Mouse (Mus musculus) myocyte (in vitro differentiated cells): Measurements from ENCODE around the gene Olfr373. TPM values are rescaled to one million over a fixed set of nuclear protein-coding genes. Genes with fewer than 3 reads are reported as not detected.
"Not testable (repeated sequence)": the region's sequence is repeated elsewhere in the genome, so short reads cannot be mapped to it uniquely, and the experiment has no call there.

Experiments used
- H3K27me3 ChIP-seq: one replicate; pipeline ENCODE4 v1.6.1; 2011; ENCODE audit not compliant: control insufficient read depth, insufficient read depth, insufficient read length
- H3K36me3 ChIP-seq: one replicate; pipeline ENCODE4 v1.6.1; 2011; ENCODE audit not compliant: control insufficient read depth, insufficient read depth
- H3K4me2 ChIP-seq: one replicate; pipeline ENCODE4 v1.6.1; 2011; ENCODE audit warnings: low read depth, control low read depth
- H3K4me3 ChIP-seq: one replicate; pipeline ENCODE4 v1.5.1; 2011; ENCODE audit warnings: mild to moderate bottlenecking, control low read depth, moderate library complexity
- H3K79me2 ChIP-seq: one replicate; pipeline ENCODE4 v1.6.1; 2011; ENCODE audit not compliant: control insufficient read depth, insufficient read depth
- H3ac ChIP-seq: one replicate; pipeline ENCODE4 v1.6.1; 2011; ENCODE audit not compliant: control insufficient read depth, insufficient read length
- CEBPB ChIP-seq: IDR thresholded peaks from 2 replicates; pipeline ENCODE4 v1.6.1; 2011; ENCODE audit warnings: mild to moderate bottlenecking, moderate library complexity; ENCODE audit not compliant: poor library complexity, insufficient read depth, severe bottlenecking
- E2F4 ChIP-seq: IDR thresholded peaks from one replicate; pipeline ENCODE4 v1.6.1; 2011; ENCODE audit warnings: mild to moderate bottlenecking, control low read depth, moderate library complexity; ENCODE audit not compliant: insufficient read depth
- MAX ChIP-seq: IDR thresholded peaks from one replicate; pipeline ENCODE4 v1.6.1; 2011; ENCODE audit warnings: low read depth, mild to moderate bottlenecking, control low read depth
- MYOD1 ChIP-seq, 3 experiments: IDR thresholded peaks; one replicate each; pipeline ENCODE4 v1.6.1; 2011; ENCODE audit warnings: control low read depth in 2 of 3, low read depth in 2 of 3, mild to moderate bottlenecking in 2 of 3, moderate library complexity in 1 of 3; ENCODE audit not compliant: insufficient read length in 2 of 3, control insufficient read depth in 1 of 3
- MYOG ChIP-seq, 3 experiments: IDR thresholded peaks; one replicate each; pipeline ENCODE4 v1.6.1; 2011; ENCODE audit warnings: control low read depth in 2 of 3, low read depth in 2 of 3, mild to moderate bottlenecking in 2 of 3; ENCODE audit not compliant: insufficient read length in 2 of 3, control insufficient read depth in 1 of 3, insufficient read depth in 1 of 3
- POLR2A ChIP-seq: IDR thresholded peaks from one replicate; pipeline ENCODE4 v1.6.1; 2011; ENCODE audit warnings: low read depth, mild to moderate bottlenecking, control low read depth, moderate library complexity; ENCODE audit not compliant: insufficient read length
- POLR2AphosphoS2 ChIP-seq: IDR thresholded peaks from one replicate; pipeline ENCODE4 v1.6.1; 2011; ENCODE audit warnings: low read depth, control low read depth; ENCODE audit not compliant: insufficient read length
- REST ChIP-seq: IDR thresholded peaks from one replicate; pipeline ENCODE4 v1.6.1; 2011; ENCODE audit warnings: mild to moderate bottlenecking, control low read depth, moderate library complexity; ENCODE audit not compliant: insufficient read depth, insufficient read length
- SRF ChIP-seq: IDR thresholded peaks from one replicate; pipeline ENCODE4 v1.6.1; 2011; ENCODE audit warnings: low read depth; ENCODE audit not compliant: control insufficient read depth, insufficient read length
- TCF12 ChIP-seq: IDR thresholded peaks from one replicate; pipeline ENCODE4 v1.6.1; 2011; ENCODE audit warnings: mild to moderate bottlenecking, control low read depth; ENCODE audit not compliant: poor library complexity, insufficient read depth, severe bottlenecking
- TCF3 ChIP-seq: IDR thresholded peaks from one replicate; pipeline ENCODE4 v1.6.1; 2011; ENCODE audit warnings: low read depth, control low read depth; ENCODE audit not compliant: insufficient read length
- USF1 ChIP-seq: IDR thresholded peaks from one replicate; pipeline ENCODE4 v1.6.1; 2011; ENCODE audit warnings: low read depth, mild to moderate bottlenecking, control low read depth, moderate library complexity
- polyA plus RNA-seq: library from polyadenylated mRNA; unstranded; fragments of >200 nt; fragmentation: generic; extraction: Trizol; gene quantifications from one replicate; pipeline ENCODE4 v1.2.1, GENCODE M21; 2012; ENCODE audit warnings: missing spikeins

Olfr373 gene
- polyA plus RNA-seq, 1 experiment = not detected

- H3K4me2 ChIP-seq, H3ac ChIP-seq, H3K4me3 ChIP-seq, H3K79me2 ChIP-seq, H3K36me3 ChIP-seq, H3K27me3 ChIP-seq: not testable (repeated sequence)
Observed at GRCm38 (mm10) chr8:72099377-72100103, 16.6 kb downstream of the Olfr373 start.

GRCm38 (mm10) chr8:72105165-72105564 lies 22.2 kb downstream of the Olfr373 start:
- TF ChIP-seq POLR2AphosphoS2 = no peak
- TF ChIP-seq E2F4 = no peak
- TF ChIP-seq MAX = no peak
- no peak for TF ChIP-seq USF1
- no peak for TF ChIP-seq POLR2A
- no peak for TF ChIP-seq TCF3
- TF ChIP-seq SRF = no peak
- TF ChIP-seq MYOG (IDR thresholded peaks at IDR 0.05; ENCODE audit: control insufficient read depth in 1 of 3, insufficient read depth in 1 of 3, insufficient read length in 2 of 3, low read depth in 2 of 3) = no peak
- TF ChIP-seq MYOD1 (IDR thresholded peaks at IDR 0.05; ENCODE audit: control insufficient read depth in 1 of 3, insufficient read length in 2 of 3, low read depth in 2 of 3) = no peak
- no peak for TF ChIP-seq TCF12
- TF ChIP-seq REST = no peak
- no peak for TF ChIP-seq CEBPB
- Histone ChIP-seq H3K79me2 (no peaks in the 10 kb centered on the region), H3K4me2 (no peak overlapping the region), H3K4me3 (no peak overlapping the region), H3K27me3 (no peaks in the 10 kb centered on the region), H3ac (no peak overlapping the region), H3K36me3 (no peaks in the 10 kb centered on the region)

- no peak within 1 kb of the TSS for H3K4me2 ChIP-seq
- no peaks in the 10 kb centered on the region for H3K79me2 ChIP-seq
- H3K36me3 ChIP-seq = no peaks in the 10 kb centered on the region
- no peak within 1 kb of the TSS for H3K4me3 ChIP-seq
- TF ChIP-seq TCF12 (no peak), MYOD1 (IDR thresholded peaks at IDR 0.05; ENCODE audit: control insufficient read depth in 1 of 3, insufficient read length in 2 of 3, low read depth in 2 of 3) (no peak), POLR2AphosphoS2 (no peak), CEBPB (no peak), TCF3 (no peak), SRF (no peak), POLR2A (no peak)
- H3K27me3 ChIP-seq = no peaks in the 10 kb centered on the region
- no peak within 1 kb of the TSS for H3ac ChIP-seq
Observed at GRCm38 (mm10) chr8:72106740-72107139, 23.8 kb downstream of the Olfr373 start, which contains the start of gene Olfr374. Olfr374 (plus strand) TSS chr8:72107040.

GRCm38 (mm10) chr8:72110876-72111275 lies 27.9 kb downstream of the Olfr373 start:
- no peak for TF ChIP-seq TCF3
- TF ChIP-seq POLR2A = no peak
- Histone ChIP-seq H3ac (no peak overlapping the region), H3K27me3 (no peaks in the 10 kb centered on the region), H3K79me2 (no peaks in the 10 kb centered on the region), H3K36me3 (no peaks in the 10 kb centered on the region), H3K4me2 (no peak overlapping the region), H3K4me3 (no peak overlapping the region)

- no peak overlapping the region for H3ac ChIP-seq
Observed at GRCm38 (mm10) chr8:72112486-72112885, 29.5 kb downstream of the Olfr373 start.

More at GRCm38 (mm10) chr8:72112486-72112885, 29.5 kb downstream of the Olfr373 start:
- no peak overlapping the region for H3K4me2 ChIP-seq
- no peaks in the 10 kb centered on the region for H3K36me3 ChIP-seq
- no peak overlapping the region for H3K4me3 ChIP-seq
- no peaks in the 10 kb centered on the region for H3K79me2 ChIP-seq
- H3K27me3 ChIP-seq = no peaks in the 10 kb centered on the region
- no peak for TF ChIP-seq REST
- no peak for TF ChIP-seq E2F4
- no peak for TF ChIP-seq POLR2AphosphoS2
- no peak for TF ChIP-seq MYOD1 (IDR thresholded peaks at IDR 0.05; ENCODE audit: control insufficient read depth in 1 of 3, insufficient read length in 2 of 3, low read depth in 2 of 3)
- TF ChIP-seq CEBPB = no peak
- no peak for TF ChIP-seq MAX
- no peak for TF ChIP-seq USF1
- TF ChIP-seq POLR2A = no peak
- no peak for TF ChIP-seq TCF3
- TF ChIP-seq MYOG (IDR thresholded peaks at IDR 0.05; ENCODE audit: control insufficient read depth in 1 of 3, insufficient read depth in 1 of 3, insufficient read length in 2 of 3, low read depth in 2 of 3) = no peak
- TF ChIP-seq SRF = no peak
- no peak for TF ChIP-seq TCF12
